Mouse (Mus musculus) lung, postnatal 0 days (tissue): ENCODE data around the gene Clk1. TPM values are rescaled to one million over a fixed set of nuclear protein-coding genes. Genes with fewer than 3 reads are reported as not detected.
A peak's percentile ranks its signal among the peaks of the same experiment; 100 is the strongest.

Source experiments
- ATAC-seq: fragments of 200-750 bp; cut with Nextera tagmentation; 2 replicates; pipeline ENCODE4 v1.8.0; 2017; ENCODE audit warnings: moderate library complexity
- DNase-seq: peaks from one replicate; pipeline ENCODE4 v3.0.0-alpha.2; 2016; ENCODE audit warnings: low spot score
- H3K27ac ChIP-seq: fragments of 300-500 bp; sonication (generic); 2 replicates; pipeline ENCODE4 v1.5.1; 2014; ENCODE audit warnings: antibody characterized with exemption, mild to moderate bottlenecking, low read length, mixed read lengths
- H3K27me3 ChIP-seq: fragments of 300-500 bp; sonication (generic); replicated peaks from 2 replicates; pipeline ENCODE4 v1.6.1; 2014; ENCODE audit warnings: low read length, mixed read lengths; ENCODE audit not compliant: insufficient read depth
- H3K36me3 ChIP-seq: fragments of 300-500 bp; sonication (generic); 2 replicates; pipeline ENCODE4 v1.6.1; 2014; ENCODE audit warnings: low read length, mixed read lengths; ENCODE audit not compliant: insufficient read depth
- H3K4me1 ChIP-seq: fragments of 300-500 bp; sonication (generic); 2 replicates; pipeline ENCODE4 v1.6.1; 2014; ENCODE audit warnings: antibody characterized with exemption, low read depth, low read length, mixed read lengths; ENCODE audit not compliant: insufficient read depth
- H3K4me2 ChIP-seq: fragments of 300-500 bp; sonication (generic); replicated peaks from 2 replicates; pipeline ENCODE4 v1.6.1; 2014; ENCODE audit warnings: low read depth, mild to moderate bottlenecking, low read length, moderate library complexity, mixed read lengths
- H3K4me3 ChIP-seq: fragments of 300-500 bp; sonication (generic); 2 replicates; pipeline ENCODE4 v1.5.1; 2014; ENCODE audit warnings: low read depth, low read length
- H3K9ac ChIP-seq: fragments of 300-500 bp; sonication (generic); replicated peaks from 2 replicates; pipeline ENCODE4 v1.6.1; 2014; ENCODE audit warnings: low read depth, mild to moderate bottlenecking
- H3K9me3 ChIP-seq: fragments of 300-500 bp; sonication (generic); 2 replicates; pipeline ENCODE4 v1.6.1; 2016; ENCODE audit warnings: low read length, mixed read lengths
- CTCF ChIP-seq: IDR thresholded peaks from 2 replicates; pipeline ENCODE4 v1.5.1; 2016; ENCODE audit warnings: antibody characterized with exemption, mild to moderate bottlenecking
- EP300 ChIP-seq: IDR thresholded peaks from 2 replicates; pipeline ENCODE4 v1.6.1; 2016; ENCODE audit warnings: antibody characterized with exemption, mild to moderate bottlenecking, control low read depth
- WGBS: fragments of 180-500 bp; shearing (Covaris S2); extraction: QIAGEN DNeasy Blood & Tissue Kit; methylation state at CpG from one replicate; pipeline ENCODE4 v1.1.7; 2014; 5-methylcytosine and 5-hydroxymethylcytosine counted together
- polyA plus RNA-seq: library from polyadenylated mRNA; unstranded; fragments of >200 nt; fragmentation: Nextera tagmentation; extraction: Ambion mirVana; gene quantifications from 2 replicates; pipeline ENCODE4 v1.2.1, GENCODE M21; 2015

Gene Clk1
- polyA plus RNA-seq, 1 experiment from 2014 or later = 247 TPM

DNA sequence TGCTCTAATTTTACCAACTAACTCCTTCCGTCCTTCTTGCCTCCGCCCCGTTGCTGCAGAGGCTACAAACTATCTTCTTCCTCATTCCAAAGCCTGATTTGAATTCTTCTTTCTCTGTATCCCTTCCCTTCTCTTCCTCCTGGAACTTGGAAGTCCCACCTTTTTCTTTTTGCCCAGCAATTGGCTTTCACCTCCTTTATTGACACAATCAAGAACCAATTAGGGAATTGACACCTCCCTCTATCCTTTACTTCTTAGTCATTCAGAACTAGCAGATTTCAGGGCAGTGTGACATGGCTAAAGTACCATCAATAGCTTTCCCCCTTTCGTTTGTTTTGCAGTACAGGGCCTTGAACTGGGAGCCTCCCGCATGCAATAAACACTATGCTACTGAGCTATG is 34.3 kb upstream of the Clk1 start:
- Histone ChIP-seq H3K9ac (no peak overlapping the region), H3K27ac (no peak overlapping the region), H3K4me3 (no peak overlapping the region), H3K27me3 (no peaks in the 10 kb centered on the region), H3K4me2 (no peak overlapping the region), H3K36me3 (peaks cover 6% of the 10 kb centered on the region), H3K9me3 (no peaks in the 10 kb centered on the region), H3K4me1 (no peaks in the 10 kb centered on the region)
- TF ChIP-seq CTCF = no peak
- TF ChIP-seq EP300 = no peak
- WGBS = 81% methylated on average over 5 of the region's 5 CpGs
- ATAC-seq = no peak
- no peak for DNase-seq

DNA sequence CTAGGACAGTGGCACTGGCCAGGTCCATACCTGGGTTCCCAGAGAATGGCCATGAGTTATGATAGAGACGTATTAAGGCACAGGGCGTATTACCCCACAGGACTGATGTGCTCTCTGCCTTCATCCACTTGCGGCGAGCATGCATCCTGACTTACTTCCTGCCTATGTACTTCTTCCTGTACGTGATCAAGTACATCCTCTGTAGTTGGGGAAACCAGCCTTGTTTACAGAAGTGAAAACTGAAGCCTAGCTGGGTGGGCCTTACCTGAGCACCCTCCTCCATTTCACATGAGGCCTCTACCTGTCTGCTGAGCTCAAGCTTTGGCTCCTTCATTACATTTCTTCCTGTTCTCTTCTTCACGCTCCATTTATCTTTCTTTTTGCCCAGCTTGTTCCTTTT is 30.4 kb upstream of the Clk1 start:
- Histone ChIP-seq H3K27me3 (no peaks in the 10 kb centered on the region), H3K36me3 (0 out of 2 replicates have a peak, but pooled peaks cover 3% of the 10 kb centered on the region), H3K4me3 (no peak overlapping the region), H3K4me1 (no peaks in the 10 kb centered on the region), H3K4me2 (no peak overlapping the region), H3K27ac (no peak overlapping the region), H3K9ac (no peak overlapping the region), H3K9me3 (no peaks in the 10 kb centered on the region)
- ATAC-seq (no peak), DNase-seq (no peak)
- 72% methylated on average over 6 of the region's 6 CpGs for WGBS
- TF ChIP-seq CTCF (no peak), EP300 (no peak)

DNA sequence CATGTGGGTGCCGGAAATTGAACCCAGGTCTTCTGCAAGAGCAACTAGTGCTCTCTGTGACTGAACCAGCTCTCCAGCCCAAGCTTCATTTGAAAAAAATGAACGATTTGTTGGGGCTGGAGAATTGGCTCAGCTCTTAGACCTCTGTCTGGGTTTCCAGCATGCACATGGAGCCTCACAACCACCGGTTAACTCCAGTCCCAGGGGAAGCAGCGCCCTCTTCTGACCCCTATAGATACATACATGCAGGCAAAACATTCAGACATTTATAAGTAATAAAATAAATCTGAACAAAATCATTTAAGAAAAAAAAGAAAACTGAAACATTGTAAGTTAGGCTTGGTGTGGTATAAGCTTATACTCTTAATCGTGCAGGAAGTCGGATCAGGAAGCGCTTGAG is 24.5 kb upstream of the Clk1 start:
- Histone ChIP-seq H3K4me2 (no peak overlapping the region), H3K9me3 (no peaks in the 10 kb centered on the region), H3K27ac (no peak overlapping the region), H3K9ac (no peak overlapping the region), H3K36me3 (0 out of 2 replicates have a peak, but pooled peaks cover 3% of the 10 kb centered on the region), H3K4me3 (no peak overlapping the region), H3K4me1 (no peaks in the 10 kb centered on the region), H3K27me3 (no peaks in the 10 kb centered on the region)
- ATAC-seq (no peak), DNase-seq (no peak)
- whole genome bisulfite sequencing = 76% methylated on average over 7 of the region's 7 CpGs
- TF ChIP-seq CTCF = 0 out of 2 replicates have a peak, but pooled peaks have one; percentile 10
- TF ChIP-seq EP300 = no peak

DNA sequence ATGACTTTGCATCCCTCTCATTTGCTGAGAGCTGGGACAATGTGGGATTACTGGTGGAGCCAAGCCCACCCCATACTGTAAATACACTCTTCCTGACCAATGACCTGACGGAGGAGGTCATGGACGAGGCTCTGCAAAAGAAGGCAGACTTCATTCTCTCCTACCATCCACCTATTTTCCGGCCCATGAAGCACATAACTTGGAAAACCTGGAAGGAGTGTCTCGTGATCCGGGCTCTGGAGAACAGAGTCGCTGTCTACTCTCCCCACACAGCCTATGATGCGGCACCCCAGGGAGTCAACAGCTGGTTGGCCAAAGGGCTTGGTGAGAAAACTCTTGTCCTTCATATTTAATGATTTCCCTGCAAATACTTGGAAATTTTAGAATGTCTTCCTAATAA is 23.9 kb upstream of the Clk1 start:
- DNase-seq = no peak
- H3K4me3 ChIP-seq = no peak overlapping the region
- H3K27ac ChIP-seq = no peak overlapping the region
- H3K4me1 ChIP-seq = no peaks in the 10 kb centered on the region
- H3K27me3 ChIP-seq = no peaks in the 10 kb centered on the region
- H3K9me3 ChIP-seq = no peaks in the 10 kb centered on the region
- H3K4me2 ChIP-seq = no peak overlapping the region
- TF ChIP-seq EP300 (no peak), CTCF (no peak)
- H3K9ac ChIP-seq = no peak overlapping the region
- H3K36me3 ChIP-seq = 0 out of 2 replicates have a peak, but pooled peaks cover 3% of the 10 kb centered on the region
- WGBS = 83% methylated on average over 7 of the region's 7 CpGs
- ATAC-seq = no peak

DNA sequence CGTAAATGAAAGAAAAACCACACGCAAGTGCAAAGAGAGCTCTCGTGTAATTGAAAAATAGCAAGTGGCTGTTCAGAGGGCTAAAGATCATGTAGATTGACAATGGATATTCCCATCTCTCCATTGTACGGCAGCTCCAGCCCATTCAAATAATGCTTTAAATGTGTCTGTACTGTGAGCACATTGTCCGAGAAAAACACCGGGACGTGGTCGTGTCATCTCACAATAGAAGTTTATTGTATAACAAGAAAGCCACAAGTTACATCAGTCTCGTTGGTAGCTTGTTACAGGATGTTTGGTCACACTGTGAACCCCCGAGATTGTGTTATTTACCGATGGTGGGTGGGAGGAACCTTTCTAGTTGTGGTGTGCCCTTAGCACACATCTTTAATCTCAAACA is 22.0 kb upstream of the Clk1 start:
- Histone ChIP-seq H3K27ac (peak overlapping the region; percentile 96), H3K9me3 (no peaks in the 10 kb centered on the region), H3K4me2 (peak overlapping the region; percentile 81), H3K4me3 (peak overlapping the region; percentile 70), H3K4me1 (no peaks in the 10 kb centered on the region), H3K27me3 (no peaks in the 10 kb centered on the region), H3K36me3 (no peaks in the 10 kb centered on the region; the same call in none of the 2 replicates), H3K9ac (peak overlapping the region; percentile 74)
- ATAC-seq (no peak), DNase-seq (no peak)
- no peak for TF ChIP-seq CTCF
- TF ChIP-seq EP300 = no peak
- 5% methylated on average over 11 of the region's 11 CpGs for WGBS

DNA sequence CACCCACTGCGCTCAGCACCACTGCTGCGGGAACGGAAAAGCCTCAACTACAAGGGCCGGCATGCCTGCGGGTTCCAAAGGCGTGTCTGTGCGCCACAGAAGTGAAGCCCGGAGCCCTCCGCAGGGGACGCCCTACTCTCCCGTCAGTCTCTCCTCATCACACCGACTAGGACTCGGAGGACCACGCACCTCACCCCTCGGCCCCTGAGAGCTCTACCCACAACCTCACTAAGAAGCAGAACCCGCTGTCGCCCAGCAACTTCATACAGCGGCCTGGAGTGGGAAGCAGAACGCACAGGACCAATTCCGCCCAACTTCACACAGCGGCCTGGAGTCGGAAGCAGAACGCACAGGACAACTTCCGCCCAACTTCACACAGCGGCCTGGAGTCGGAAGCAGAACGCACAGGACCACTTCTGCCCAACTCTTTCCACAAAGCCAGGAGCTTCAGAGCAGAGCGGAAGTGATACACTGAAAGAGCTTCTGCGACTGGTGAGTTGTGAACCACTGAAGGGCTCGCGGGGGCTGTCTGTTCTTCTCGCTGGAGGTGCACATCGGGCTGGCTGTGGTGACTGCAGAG is 21.4 kb upstream of the Clk1 start, which contains the start of the genes Nif3l1 and Ppil3:
Gene Nif3l1 (plus strand): TSS at position 9 of the 580 bp plus-strand sequence.
Gene Ppil3 (minus strand): TSS at position 344 of the 580 bp plus-strand sequence.
- ATAC-seq = peak; percentile 97
- peak within 1 kb of the TSS; percentile 74 for H3K9ac ChIP-seq
- H3K27ac ChIP-seq = peak within 1 kb of the TSS; percentile 96
- H3K4me1 ChIP-seq = no peaks in the 10 kb centered on the region
- TF ChIP-seq CTCF = peak; percentile 59
- TF ChIP-seq EP300 = no peak
- H3K36me3 ChIP-seq = no peaks in the 10 kb centered on the region; the same call in none of the 2 replicates
- WGBS = under 1% methylated on average over 33 of the region's 33 CpGs
- DNase-seq = peak; percentile 97
- H3K9me3 ChIP-seq = no peaks in the 10 kb centered on the region
- peak within 1 kb of the TSS; percentile 70 for H3K4me3 ChIP-seq
- H3K27me3 ChIP-seq = no peaks in the 10 kb centered on the region
- H3K4me2 ChIP-seq = peak within 1 kb of the TSS; percentile 81
